Mouse (Mus musculus): ENCODE results near the gene Pex11b.

DNA sequence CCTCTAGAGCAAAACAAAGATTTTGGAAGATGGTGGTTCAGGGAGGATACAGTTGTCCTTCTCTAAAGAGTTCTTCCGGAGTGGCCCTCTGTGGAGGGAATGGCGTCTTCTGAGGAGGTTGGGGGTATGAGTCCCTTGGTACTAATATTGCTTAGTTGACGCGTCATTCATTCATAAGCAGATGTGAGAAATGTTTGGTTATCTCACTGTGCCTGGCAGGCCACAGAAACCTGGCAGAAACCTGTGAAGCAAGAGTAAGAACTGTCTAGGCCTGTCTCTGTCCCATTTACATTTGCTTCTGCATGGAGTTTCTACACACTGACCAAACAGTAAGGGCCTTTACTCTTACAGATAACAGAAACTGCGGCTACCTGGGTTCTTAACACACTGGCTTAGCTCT is 36.3 kb downstream of the Pex11b start:
- TF ChIP-seq CTCF (IDR thresholded peaks at IDR 0.05; ENCODE audit: low read depth): no peak
- no peak for TF ChIP-seq EP300 (IDR thresholded peaks at IDR 0.05; ENCODE audit: low read depth)
